Mouse (Mus musculus): Measurements from ENCODE around the gene Sema4g. TPM values are rescaled to one million over a fixed set of nuclear protein-coding genes. Genes with fewer than 3 reads are reported as not detected.

Gene Sema4g
- polyA plus RNA-seq, 1 experiment from 2014 or later: 6.5 TPM

DNA sequence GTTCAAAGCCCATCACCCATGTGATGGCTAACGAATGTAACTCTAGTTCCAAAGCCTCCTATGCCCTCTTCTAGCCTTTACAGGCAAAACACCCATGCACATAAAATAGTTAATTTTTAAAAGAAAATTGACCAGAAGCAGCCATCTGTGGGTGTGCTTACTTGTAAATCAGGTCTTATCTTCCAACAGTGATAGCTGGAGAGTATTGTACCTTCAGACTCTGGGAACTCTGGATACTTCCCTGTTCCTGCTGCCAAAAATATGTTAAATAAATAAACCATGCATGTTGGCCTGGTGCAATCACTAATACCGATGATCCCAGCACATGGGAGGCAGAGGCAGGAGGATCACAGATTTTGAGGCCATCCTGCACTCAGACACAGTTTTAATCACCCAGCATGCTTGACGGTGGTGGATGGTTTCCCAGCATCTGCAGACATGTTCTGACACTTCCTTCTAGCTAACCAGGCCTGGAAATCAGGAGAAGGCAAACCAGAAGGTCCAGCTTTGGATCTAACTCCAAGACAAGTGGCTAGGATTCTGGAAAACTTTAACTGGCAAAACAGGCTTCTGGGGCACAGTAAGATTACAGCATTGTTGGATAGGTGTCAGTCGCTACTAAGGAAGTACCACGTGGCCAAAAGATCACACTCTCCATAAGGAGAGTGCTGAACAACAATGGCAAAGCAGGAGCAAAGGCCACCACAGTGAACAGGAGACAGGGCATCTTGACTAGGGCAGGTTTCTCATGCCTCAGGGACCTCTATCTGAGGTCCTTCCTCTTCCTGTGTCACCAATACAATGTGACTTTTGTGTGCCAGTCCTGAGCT lies 3.5 kb upstream of the Sema4g start:
- no peak for ATAC-seq (ENCODE audit: low FRiP score, low TSS enrichment)
- H3K4me1 ChIP-seq (ENCODE audit: insufficient read depth, low read length): peaks cover 23% of the 10 kb centered on the region
- H3K27me3 ChIP-seq (ENCODE audit: insufficient read depth, low read length): no peaks in the 10 kb centered on the region
- H3K27ac ChIP-seq (ENCODE audit: low read length): peak overlapping the region; percentile 11; the same call in 1 of the 2 replicates
- no peak overlapping the region for H3K9ac ChIP-seq (replicated peaks; ENCODE audit: low read length)
- H3K4me3 ChIP-seq (ENCODE audit: low read length): no peak overlapping the region
- H3K36me3 ChIP-seq (ENCODE audit: insufficient read depth, low read length): peaks cover 18% of the 10 kb centered on the region
- H3K4me2 ChIP-seq (replicated peaks; ENCODE audit: low read depth, low read length): no peak overlapping the region
- 43% methylated on average over 5 of the region's 5 CpGs for WGBS
- H3K9me3 ChIP-seq (ENCODE audit: low read length): no peaks in the 10 kb centered on the region

DNA sequence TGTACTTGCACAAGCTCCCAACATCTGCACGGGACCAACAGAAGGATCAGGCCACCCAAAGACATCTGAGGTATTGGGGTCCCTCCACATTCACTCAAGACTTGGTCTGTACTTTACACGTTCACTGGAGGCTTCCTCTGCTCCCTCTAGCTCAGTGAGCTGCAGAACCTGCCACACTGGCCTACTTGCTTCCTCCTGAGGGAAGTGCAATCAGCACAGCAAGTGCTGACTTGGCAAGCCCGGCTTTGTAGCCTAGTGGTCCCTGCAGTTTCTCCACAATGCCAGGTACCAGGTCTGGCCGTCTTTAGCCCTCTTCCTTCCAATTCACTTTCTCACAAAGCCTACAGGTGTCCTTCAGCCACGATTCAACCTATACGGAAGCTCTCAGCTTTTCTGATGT lies 1.9 kb upstream of the Sema4g start:
- Histone ChIP-seq H3K27me3 (ENCODE audit: insufficient read depth, low read length) (no peaks in the 10 kb centered on the region), H3K9me3 (ENCODE audit: low read length) (no peaks in the 10 kb centered on the region), H3K27ac (ENCODE audit: low read length) (no peak overlapping the region), H3K4me3 (ENCODE audit: low read length) (no peak overlapping the region), H3K9ac (replicated peaks; ENCODE audit: low read length) (no peak overlapping the region), H3K4me2 (replicated peaks; ENCODE audit: low read depth, low read length) (no peak overlapping the region), H3K36me3 (ENCODE audit: insufficient read depth, low read length) (peaks cover 5% of the 10 kb centered on the region; the same call in 1 of the 2 replicates), H3K4me1 (ENCODE audit: insufficient read depth, low read length) (peaks cover 40% of the 10 kb centered on the region)
- ATAC-seq (ENCODE audit: low FRiP score, low TSS enrichment): no peak
- WGBS: 65% methylated on average over 6 of the region's 6 CpGs

DNA sequence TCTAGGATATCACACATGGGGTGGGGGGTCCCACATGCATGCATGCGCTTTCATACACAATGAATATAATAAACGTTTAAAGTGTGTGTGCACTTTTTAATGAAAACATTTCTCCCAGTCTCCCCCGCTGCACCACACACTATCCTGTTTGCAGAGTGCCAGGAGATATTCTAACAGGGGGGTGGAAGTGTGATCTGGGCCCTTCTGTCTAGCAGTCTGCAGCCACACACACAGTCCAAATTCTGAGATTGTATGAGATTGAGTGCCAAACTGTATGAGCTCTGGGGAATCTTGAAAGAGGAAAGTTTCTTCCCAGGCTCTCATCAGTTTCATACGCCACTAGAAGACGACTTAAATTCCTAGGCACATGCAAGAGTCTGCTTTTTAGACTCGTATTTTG lies 1.1 kb upstream of the Sema4g start:
- Histone ChIP-seq H3K4me1 (ENCODE audit: insufficient read depth, low read length) (peaks cover 47% of the 10 kb centered on the region), H3K9me3 (ENCODE audit: low read length) (no peaks in the 10 kb centered on the region), H3K9ac (replicated peaks; ENCODE audit: low read length) (no peak overlapping the region), H3K27me3 (ENCODE audit: insufficient read depth, low read length) (no peaks in the 10 kb centered on the region), H3K27ac (ENCODE audit: low read length) (no peak overlapping the region), H3K4me2 (replicated peaks; ENCODE audit: low read depth, low read length) (no peak overlapping the region), H3K36me3 (ENCODE audit: insufficient read depth, low read length) (no peaks in the 10 kb centered on the region), H3K4me3 (ENCODE audit: low read length) (no peak overlapping the region)
- 60% methylated on average over 6 of the region's 6 CpGs for WGBS
- ATAC-seq (ENCODE audit: low FRiP score, low TSS enrichment): no peak

DNA sequence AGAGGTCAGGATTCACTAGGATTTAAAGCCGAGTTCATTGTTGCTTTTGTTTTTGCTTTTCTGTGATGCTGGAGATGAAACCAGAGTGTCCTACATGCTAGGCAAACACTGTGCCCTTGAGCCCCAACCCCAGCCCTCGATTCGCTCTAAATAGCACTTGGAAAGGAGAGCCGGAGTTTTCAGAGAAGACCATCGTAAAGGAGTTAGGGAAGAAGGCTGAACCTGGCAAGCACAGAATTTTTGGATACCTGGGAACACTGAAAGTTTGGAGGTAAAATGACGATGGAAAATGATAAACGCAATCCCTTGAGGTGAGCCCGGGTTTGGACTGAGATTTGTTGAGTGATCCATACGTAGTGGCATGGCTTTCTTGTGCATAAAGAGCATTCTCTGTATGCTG lies 580 bp upstream of the Sema4g start:
- Histone ChIP-seq H3K27me3 (ENCODE audit: insufficient read depth, low read length) (no peaks in the 10 kb centered on the region), H3K4me2 (replicated peaks; ENCODE audit: low read depth, low read length) (peak overlapping the region; percentile 99), H3K36me3 (ENCODE audit: insufficient read depth, low read length) (no peaks in the 10 kb centered on the region), H3K4me3 (ENCODE audit: low read length) (peak overlapping the region; percentile 65), H3K27ac (ENCODE audit: low read length) (no peak overlapping the region), H3K4me1 (ENCODE audit: insufficient read depth, low read length) (peaks cover 47% of the 10 kb centered on the region), H3K9me3 (ENCODE audit: low read length) (no peaks in the 10 kb centered on the region), H3K9ac (replicated peaks; ENCODE audit: low read length) (no peak overlapping the region; the same call in 1 of the 2 replicates)
- ATAC-seq (ENCODE audit: low FRiP score, low TSS enrichment): no peak
- WGBS: 16% methylated on average over 9 of the region's 9 CpGs

DNA sequence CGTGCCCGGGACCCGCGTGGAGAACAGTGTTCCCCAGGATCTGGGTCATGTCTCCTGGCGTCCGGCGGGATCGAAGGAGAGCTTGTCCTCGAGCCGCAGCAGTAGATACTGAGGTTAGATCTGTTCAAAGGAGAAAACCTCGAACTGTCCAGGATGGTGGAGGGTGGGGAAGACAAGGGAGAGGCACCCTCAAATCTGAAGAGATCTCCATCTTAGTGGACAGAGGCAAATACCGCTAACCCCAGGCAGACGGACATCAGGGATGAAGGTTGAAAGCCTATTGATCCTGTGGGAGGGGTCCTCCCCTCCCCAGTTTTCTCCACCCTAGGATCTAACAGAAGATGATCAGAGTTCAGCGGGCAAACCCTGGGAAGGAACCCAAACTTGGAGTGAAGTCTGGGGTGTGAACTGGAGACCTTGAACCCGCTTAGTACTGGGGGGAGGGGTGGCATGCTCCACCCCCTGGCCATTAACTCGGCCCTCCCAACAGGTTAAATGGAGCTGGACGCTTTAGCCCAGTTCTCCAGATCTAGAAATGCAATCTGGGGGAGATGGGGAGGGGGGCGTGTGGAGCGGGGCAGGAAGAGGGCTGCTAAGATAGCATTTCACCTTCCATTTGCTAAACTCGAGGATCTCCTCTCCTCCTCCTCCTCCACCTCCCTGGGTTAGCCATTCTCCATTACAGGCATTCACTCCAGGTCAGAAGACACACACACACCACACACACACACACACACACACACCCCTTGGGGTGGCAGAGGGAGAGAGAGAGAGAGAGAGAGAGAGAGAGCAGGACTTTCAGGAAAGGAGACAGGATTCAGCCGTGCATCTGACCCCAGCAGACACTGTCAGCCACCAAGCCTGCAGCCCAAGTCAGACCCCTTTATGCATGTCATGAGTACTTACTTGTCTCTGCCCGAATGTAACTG lies 930 bp downstream of the Sema4g start:
- Histone ChIP-seq H3K27ac (ENCODE audit: low read length) (peak overlapping the region; percentile 54; the same call in 1 of the 2 replicates), H3K4me2 (replicated peaks; ENCODE audit: low read depth, low read length) (peak overlapping the region; percentile 99), H3K4me3 (ENCODE audit: low read length) (peak overlapping the region; percentile 65), H3K4me1 (ENCODE audit: insufficient read depth, low read length) (peaks cover 46% of the 10 kb centered on the region), H3K36me3 (ENCODE audit: insufficient read depth, low read length) (no peaks in the 10 kb centered on the region), H3K27me3 (ENCODE audit: insufficient read depth, low read length) (no peaks in the 10 kb centered on the region), H3K9me3 (ENCODE audit: low read length) (no peaks in the 10 kb centered on the region), H3K9ac (replicated peaks; ENCODE audit: low read length) (peak overlapping the region; percentile 70)
- ATAC-seq (ENCODE audit: low FRiP score, low TSS enrichment): 0 out of 2 replicates have a peak, but pooled peaks have one; percentile 8
- WGBS: 6% methylated on average over 22 of the region's 22 CpGs

DNA sequence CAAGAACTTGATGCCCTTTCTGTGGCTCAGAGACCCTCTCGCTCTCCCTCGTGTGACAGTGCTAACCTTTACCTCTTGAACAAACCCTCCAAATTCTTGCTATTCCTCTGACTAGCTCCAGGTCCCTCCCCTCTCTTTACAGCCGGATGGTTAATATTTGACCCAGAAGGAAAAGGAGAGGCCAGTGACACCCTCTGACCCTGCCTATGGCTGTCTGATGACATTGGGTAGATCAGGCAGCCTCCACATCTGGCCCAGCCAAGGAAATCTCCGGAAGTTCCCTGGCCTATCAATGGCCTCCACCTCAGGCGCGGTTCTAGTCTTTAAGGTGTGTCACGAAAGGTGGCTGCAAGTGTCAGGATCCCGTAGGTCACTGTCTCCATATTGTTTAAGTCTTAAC lies 2.1 kb downstream of the Sema4g start:
- Histone ChIP-seq H3K27ac (ENCODE audit: low read length) (peak overlapping the region; percentile 54), H3K4me2 (replicated peaks; ENCODE audit: low read depth, low read length) (peak overlapping the region; percentile 99), H3K4me1 (ENCODE audit: insufficient read depth, low read length) (peaks cover 41% of the 10 kb centered on the region), H3K9me3 (ENCODE audit: low read length) (no peaks in the 10 kb centered on the region), H3K36me3 (ENCODE audit: insufficient read depth, low read length) (no peaks in the 10 kb centered on the region), H3K9ac (replicated peaks; ENCODE audit: low read length) (peak overlapping the region; percentile 35; the same call in 1 of the 2 replicates), H3K4me3 (ENCODE audit: low read length) (no peak overlapping the region), H3K27me3 (ENCODE audit: insufficient read depth, low read length) (no peaks in the 10 kb centered on the region)
- WGBS: 64% methylated on average over 8 of the region's 8 CpGs
- no peak for ATAC-seq (ENCODE audit: low FRiP score, low TSS enrichment)

DNA sequence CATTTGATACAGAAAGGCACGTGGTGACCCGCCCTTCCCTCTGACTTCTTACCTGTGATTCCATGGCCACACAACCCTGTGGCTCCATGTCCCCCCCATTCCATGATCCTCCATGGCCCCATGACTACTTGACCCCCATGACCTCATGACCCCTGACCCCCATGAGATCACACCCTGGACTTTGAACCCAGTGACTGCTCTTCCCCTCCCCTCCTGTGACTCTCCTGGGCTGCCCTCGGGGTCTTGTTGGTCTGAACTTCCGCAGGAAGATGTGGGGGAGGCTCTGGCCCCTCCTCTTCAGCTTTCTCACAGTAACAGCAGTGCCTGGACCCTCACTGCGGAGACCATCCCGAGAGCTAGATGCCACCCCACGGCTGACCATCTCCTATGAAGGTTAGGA lies 3.3 kb downstream of the Sema4g start:
- no peak for ATAC-seq (ENCODE audit: low FRiP score, low TSS enrichment)
- peaks cover 41% of the 10 kb centered on the region for H3K4me1 ChIP-seq (ENCODE audit: insufficient read depth, low read length)
- no peaks in the 10 kb centered on the region for H3K36me3 ChIP-seq (ENCODE audit: insufficient read depth, low read length)
- H3K27me3 ChIP-seq (ENCODE audit: insufficient read depth, low read length): no peaks in the 10 kb centered on the region
- no peak overlapping the region for H3K9ac ChIP-seq (replicated peaks; ENCODE audit: low read length)
- 38% methylated on average over 7 of the region's 7 CpGs for WGBS
- no peak overlapping the region for H3K27ac ChIP-seq (ENCODE audit: low read length)
- no peaks in the 10 kb centered on the region for H3K9me3 ChIP-seq (ENCODE audit: low read length)
- H3K4me3 ChIP-seq (ENCODE audit: low read length): no peak overlapping the region
- no peak overlapping the region for H3K4me2 ChIP-seq (replicated peaks; ENCODE audit: low read depth, low read length)

DNA sequence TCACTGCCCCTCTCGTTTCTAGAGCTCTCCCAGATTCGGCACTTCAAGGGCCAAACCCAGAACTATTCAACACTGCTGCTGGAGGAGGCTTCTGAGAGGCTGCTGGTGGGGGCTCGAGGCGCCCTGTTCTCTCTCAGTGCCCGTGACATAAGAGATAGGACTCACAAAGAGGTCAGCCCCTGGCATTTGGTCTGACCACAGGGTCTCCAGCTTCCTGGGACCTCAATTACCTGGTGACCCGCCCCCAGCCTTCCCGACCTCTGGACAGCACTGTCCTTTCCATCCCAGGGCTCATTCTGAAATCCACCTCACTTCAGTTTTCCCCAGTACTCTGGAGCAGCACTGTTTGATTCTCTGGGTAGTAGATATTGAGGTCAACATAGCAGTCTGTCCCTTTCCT lies 3.8 kb downstream of the Sema4g start:
- WGBS: 60% methylated on average over 7 of the region's 7 CpGs
- H3K9ac ChIP-seq (replicated peaks; ENCODE audit: low read length): no peak overlapping the region

DNA sequence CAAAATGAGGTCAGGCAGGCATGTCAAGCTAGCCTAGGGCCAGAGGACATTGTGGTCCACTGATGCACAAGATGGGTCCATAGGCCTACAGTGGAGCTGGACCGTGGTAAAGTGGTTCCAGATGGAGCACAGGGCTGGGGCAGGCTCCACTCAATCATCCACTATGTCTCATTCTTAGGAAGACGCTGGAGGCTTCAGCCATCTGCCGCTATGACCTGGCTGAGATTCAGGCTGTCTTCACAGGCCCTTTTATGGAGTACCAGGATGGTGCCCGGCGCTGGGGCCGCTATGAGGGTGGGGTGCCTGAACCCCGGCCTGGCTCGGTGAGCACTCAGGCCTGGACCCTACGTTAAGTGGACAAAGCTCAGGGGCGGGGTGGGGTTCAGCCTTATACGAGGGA lies 8.9 kb downstream of the Sema4g start:
- Histone ChIP-seq H3K4me3 (ENCODE audit: low read length) (no peak overlapping the region), H3K36me3 (ENCODE audit: insufficient read depth, low read length) (peaks cover 13% of the 10 kb centered on the region; the same call in 1 of the 2 replicates), H3K27ac (ENCODE audit: low read length) (no peak overlapping the region), H3K9ac (replicated peaks; ENCODE audit: low read length) (no peak overlapping the region), H3K4me1 (ENCODE audit: insufficient read depth, low read length) (no peaks in the 10 kb centered on the region), H3K4me2 (replicated peaks; ENCODE audit: low read depth, low read length) (no peak overlapping the region), H3K9me3 (ENCODE audit: low read length) (no peaks in the 10 kb centered on the region), H3K27me3 (ENCODE audit: insufficient read depth, low read length) (no peaks in the 10 kb centered on the region)
- peak; percentile 36; the same call in 1 of the 2 replicates for ATAC-seq (ENCODE audit: low FRiP score, low TSS enrichment)
- WGBS: 88% methylated on average over 11 of the region's 11 CpGs

More for the DNA sequence above, 3.8 kb downstream of the Sema4g start:
- Histone ChIP-seq H3K4me1 (ENCODE audit: insufficient read depth, low read length) (peaks cover 41% of the 10 kb centered on the region), H3K27ac (ENCODE audit: low read length) (no peak overlapping the region), H3K4me2 (replicated peaks; ENCODE audit: low read depth, low read length) (no peak overlapping the region), H3K36me3 (ENCODE audit: insufficient read depth, low read length) (no peaks in the 10 kb centered on the region), H3K4me3 (ENCODE audit: low read length) (no peak overlapping the region), H3K27me3 (ENCODE audit: insufficient read depth, low read length) (no peaks in the 10 kb centered on the region), H3K9me3 (ENCODE audit: low read length) (no peaks in the 10 kb centered on the region)
- ATAC-seq (ENCODE audit: low FRiP score, low TSS enrichment): no peak
